Mouse (Mus musculus) embryonic fibroblast, embryonic 13.5 days (primary cell): Measurements from ENCODE around the gene Bnip2. TPM values are rescaled to one million over a fixed set of nuclear protein-coding genes. Genes with fewer than 3 reads are reported as not detected.
A peak's percentile ranks its signal among the peaks of the same experiment; 100 is the strongest.

Experiments used
- H3K27ac ChIP-seq: 2 replicates; pipeline ENCODE4 v1.5.1; 2012; ENCODE audit warnings: low read length, control low read depth, inconsistent platforms; ENCODE audit not compliant: insufficient read depth
- H3K4me1 ChIP-seq: 2 replicates; pipeline ENCODE4 v1.6.1; 2011; ENCODE audit warnings: low read length; ENCODE audit not compliant: control insufficient read depth, insufficient read depth
- H3K4me3 ChIP-seq: 2 replicates; pipeline ENCODE4 v1.5.1; 2011; ENCODE audit warnings: mild to moderate bottlenecking, control low read depth, low read length; ENCODE audit not compliant: insufficient read depth
- CTCF ChIP-seq: IDR thresholded peaks from 2 replicates; pipeline ENCODE4 v1.5.1; 2011; ENCODE audit warnings: mild to moderate bottlenecking, control low read depth, low read length, moderate library complexity, borderline replicate concordance; ENCODE audit not compliant: insufficient read depth
- POLR2A ChIP-seq: IDR thresholded peaks from 2 replicates; pipeline ENCODE4 v1.6.1; 2011; ENCODE audit warnings: low read depth, mild to moderate bottlenecking, control low read depth, low read length, moderate library complexity
- polyA plus RNA-seq: library from polyadenylated mRNA; stranded (reverse); fragments of >200 nt; gene quantifications from 2 replicates; pipeline ENCODE4 v1.2.4, GENCODE M21; 2011; ENCODE audit warnings: low read depth; ENCODE audit not compliant: missing spikeins, insufficient read length

The Bnip2 gene
- polyA plus RNA-seq, 1 experiment: 184 TPM

DNA sequence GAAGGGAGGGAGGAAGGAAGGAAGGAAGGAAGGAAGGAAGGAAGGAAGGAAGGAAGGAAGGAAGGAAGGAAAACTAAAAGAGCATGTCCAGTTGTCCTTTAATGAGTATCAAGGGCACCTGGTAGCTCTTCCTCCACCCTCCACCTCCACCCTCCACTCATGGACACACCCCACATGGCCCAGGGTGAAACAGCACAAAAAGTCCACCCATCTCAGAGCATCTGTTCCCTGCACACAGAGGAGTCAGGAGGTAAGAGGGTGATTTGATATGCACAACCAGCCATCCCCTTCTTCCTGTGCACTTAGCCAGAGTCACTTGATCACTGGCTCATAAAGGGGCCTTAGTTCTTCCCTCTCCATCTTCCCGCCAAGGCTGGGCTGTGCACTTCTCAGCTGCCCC is 53.7 kb downstream of the Bnip2 start:
- H3K4me3 ChIP-seq: no peak overlapping the region

DNA sequence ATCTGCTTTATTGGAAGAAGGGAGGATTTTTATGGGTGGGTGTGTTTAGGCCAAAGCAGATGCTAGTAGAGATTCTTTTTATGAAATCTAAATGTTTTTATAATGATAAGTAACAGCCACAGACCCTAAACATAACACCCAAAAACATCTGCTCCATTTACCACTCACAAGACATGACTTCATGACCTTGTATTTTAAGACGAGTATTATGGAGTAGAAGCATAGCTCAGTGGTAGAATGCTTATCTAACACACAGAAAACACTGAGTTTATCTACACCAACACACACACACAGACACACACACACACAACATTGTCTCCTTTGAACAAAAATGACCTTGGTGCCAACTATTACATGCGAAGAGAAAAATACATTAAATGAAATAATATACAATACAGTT is 55.6 kb downstream of the Bnip2 start:
- no peak overlapping the region for H3K4me3 ChIP-seq
- H3K4me1 ChIP-seq: peaks cover 11% of the 10 kb centered on the region
- TF ChIP-seq CTCF (no peak), POLR2A (no peak)
- no peak overlapping the region for H3K27ac ChIP-seq

More for the DNA sequence above, 53.7 kb downstream of the Bnip2 start:
- TF ChIP-seq POLR2A (no peak), CTCF (no peak)
- H3K27ac ChIP-seq: no peak overlapping the region
- peaks cover 4% of the 10 kb centered on the region; the same call in 1 of the 2 replicates for H3K4me1 ChIP-seq

DNA sequence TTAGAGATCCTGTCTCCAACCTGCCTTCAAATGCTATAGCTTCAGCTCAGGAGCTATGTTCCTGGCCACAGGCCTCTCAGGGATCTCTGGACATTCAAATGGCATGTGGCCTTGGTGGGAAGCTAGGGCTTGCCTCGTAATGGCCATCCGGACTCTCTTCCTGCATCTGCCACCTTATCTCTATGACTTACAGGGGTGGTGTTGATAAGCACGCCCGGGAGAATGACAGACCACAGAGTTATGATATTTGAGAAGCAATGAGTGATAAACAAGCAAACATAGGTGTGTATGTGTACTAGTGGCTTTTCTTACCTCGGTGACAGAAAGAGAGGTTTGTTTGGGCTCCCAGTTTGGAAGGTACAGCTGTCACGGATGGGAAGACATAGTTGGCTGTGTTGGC is 57.0 kb downstream of the Bnip2 start:
- Histone ChIP-seq H3K4me3 (no peak overlapping the region), H3K27ac (no peak overlapping the region), H3K4me1 (peaks cover 11% of the 10 kb centered on the region)
- TF ChIP-seq CTCF (no peak), POLR2A (no peak)

DNA sequence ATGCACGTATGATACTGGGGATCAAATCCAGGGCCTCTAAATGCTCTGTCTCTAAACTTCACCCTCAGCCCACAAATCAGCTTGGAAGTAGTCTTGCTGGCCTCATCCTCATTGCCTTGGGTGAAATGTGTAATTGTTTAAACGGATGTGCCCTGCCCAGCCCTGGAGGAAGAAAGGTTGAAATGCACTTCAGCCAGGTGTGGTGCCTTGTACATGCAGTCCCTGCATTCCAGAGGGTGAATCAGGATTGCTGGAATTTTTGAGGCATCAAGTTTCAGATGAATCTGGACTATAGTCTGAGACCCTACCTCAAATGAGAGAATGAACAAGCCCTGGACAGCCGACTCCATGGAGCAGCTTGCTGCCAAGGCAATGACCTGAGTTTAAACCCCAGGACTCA is 58.6 kb downstream of the Bnip2 start:
- no peak overlapping the region for H3K4me3 ChIP-seq
- H3K4me1 ChIP-seq: peaks cover 11% of the 10 kb centered on the region
- H3K27ac ChIP-seq: no peak overlapping the region
- TF ChIP-seq CTCF (no peak), POLR2A (no peak)

DNA sequence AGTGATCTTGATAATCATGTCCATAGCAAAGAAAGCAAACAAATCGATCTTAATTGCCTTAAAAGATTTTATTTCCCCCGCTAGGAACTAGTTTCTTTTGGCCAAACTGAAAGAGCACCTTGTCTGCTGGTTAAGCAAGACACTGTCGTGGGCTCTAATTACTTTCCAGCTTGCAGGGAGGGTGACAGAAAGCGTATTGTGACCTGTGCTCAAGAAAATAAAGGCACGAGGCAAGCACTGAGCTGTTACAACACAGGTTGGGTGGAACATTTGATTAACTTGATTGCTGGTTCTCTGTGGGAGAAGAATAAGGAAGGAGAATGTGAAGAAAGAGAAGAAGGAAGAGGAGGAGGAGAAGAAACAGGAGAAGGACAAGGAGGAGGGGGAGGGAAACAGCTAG is 59.0 kb downstream of the Bnip2 start:
- TF ChIP-seq CTCF (no peak), POLR2A (no peak)
- H3K4me1 ChIP-seq: peaks cover 11% of the 10 kb centered on the region
- H3K27ac ChIP-seq: no peak overlapping the region; the same call in 1 of the 2 replicates
- H3K4me3 ChIP-seq: no peak overlapping the region

DNA sequence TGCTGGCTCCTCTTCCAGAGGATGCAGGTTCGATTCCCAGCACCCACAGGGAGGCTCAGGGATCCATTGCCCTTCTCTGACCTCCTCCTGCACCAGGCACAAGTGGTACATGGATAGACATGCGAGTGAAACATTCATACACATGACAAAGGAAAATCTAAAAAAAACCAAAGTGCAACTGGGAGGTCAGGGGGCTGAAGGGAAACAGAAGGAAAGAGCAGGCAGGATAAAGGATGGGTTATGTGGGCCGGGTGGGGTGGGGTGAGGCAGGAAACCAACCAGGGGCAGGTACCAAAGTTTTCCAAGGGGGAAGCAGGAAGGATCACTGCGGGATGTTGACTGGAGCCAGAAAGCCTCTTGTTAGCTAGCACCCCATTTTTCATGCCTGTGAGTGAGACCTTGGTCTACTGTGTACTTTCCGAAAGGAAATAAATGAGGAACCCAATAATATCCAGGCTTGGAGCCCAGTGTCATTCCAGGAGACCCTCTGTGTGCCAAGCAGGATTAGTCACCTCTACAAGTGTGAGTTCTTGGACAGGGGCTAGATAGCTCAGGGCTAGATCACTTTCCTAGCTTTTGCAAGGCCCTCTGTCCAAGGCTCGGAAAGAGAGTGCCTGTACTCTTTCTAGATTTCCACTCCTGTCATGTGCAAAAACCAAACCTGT is 59.6 kb downstream of the Bnip2 start:
- Histone ChIP-seq H3K27ac (peak overlapping the region; percentile 70; the same call in 1 of the 2 replicates), H3K4me3 (no peak overlapping the region), H3K4me1 (peaks cover 14% of the 10 kb centered on the region)
- TF ChIP-seq CTCF (no peak), POLR2A (no peak)

DNA sequence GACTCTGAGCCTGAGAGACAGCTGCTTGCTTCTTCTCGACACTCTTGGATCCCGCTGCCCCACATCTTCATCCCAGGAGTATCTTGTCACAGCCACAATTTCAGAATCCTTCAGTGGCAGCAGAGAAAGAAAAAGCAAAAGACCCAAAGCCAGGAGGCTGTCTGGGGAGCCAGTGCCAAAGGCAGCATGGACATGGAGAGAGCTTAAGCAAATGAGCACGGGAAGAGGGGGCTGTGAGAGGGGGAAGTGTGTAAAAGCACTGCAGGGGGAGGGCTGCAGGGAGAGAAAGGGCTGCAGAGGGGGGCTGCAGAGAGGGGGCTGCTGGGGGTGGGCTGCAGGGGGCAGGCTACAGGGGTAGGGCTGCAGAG is 60.1 kb downstream of the Bnip2 start:
- peaks cover 15% of the 10 kb centered on the region for H3K4me1 ChIP-seq
- TF ChIP-seq CTCF (no peak), POLR2A (no peak)
- peak overlapping the region; percentile 70; the same call in 1 of the 2 replicates for H3K27ac ChIP-seq
- no peak overlapping the region for H3K4me3 ChIP-seq

DNA sequence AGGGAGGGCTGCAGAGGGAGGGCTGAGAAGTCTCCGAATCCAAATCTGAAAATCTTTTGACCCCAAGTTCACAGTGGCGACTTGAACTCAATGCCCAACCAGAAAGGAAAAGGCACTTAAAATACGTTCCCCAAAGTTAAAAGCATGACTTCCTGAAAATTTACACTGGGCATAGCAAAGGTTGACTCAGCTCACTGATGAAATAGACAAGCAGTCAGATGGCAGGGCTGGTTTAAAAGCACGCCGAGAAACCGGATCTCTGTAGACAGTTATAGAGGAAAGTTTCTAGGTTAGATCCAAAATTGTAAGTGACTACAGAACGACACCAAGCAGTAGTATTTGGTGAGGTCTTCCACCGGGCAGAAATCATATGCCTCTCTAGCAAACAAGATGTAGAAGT is 60.6 kb downstream of the Bnip2 start:
- TF ChIP-seq CTCF (no peak), POLR2A (no peak)
- Histone ChIP-seq H3K27ac (peak overlapping the region; percentile 46), H3K4me1 (peaks cover 15% of the 10 kb centered on the region), H3K4me3 (no peak overlapping the region)

DNA sequence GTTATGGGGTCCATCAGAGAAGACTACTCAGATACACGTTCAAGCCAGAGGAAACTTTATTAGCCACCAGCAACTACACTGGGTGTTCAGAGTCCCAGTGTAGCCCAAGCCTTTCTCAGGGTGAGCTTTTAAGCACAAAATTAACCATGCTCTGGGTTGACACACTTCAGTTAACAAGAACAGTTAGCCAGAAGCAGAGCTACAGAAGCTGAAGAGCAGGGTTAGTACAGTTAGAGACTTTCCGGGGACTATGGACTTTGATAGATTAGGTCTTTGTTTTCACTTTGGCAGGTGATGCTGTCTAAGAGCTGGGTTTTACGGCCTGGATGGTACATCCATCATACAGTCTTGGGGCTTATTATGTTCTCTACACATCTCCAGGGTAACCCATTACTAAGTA is 63.5 kb downstream of the Bnip2 start:
- Histone ChIP-seq H3K4me3 (no peak overlapping the region), H3K27ac (no peak overlapping the region), H3K4me1 (peaks cover 13% of the 10 kb centered on the region)
- TF ChIP-seq POLR2A (no peak), CTCF (no peak)

DNA sequence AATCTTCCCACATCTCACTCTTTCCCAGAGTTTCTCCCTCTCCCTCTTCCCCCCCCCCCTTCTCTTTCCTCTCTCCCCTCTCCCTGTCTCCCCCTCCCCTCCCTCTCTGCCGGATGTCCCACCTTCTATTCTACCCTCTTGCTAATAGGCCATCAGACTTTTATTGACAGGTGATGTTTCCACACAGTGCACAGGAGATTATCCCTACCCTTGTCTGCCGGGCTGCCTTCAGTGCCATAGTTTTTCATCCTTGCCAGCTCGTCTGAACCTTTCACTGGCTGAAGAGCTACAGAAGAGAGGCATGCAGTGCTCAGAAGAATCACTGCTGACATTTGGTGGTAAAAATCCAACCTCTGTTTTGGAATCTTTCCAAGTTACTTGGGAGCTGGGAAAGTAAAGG is 64.1 kb downstream of the Bnip2 start:
- Histone ChIP-seq H3K27ac (no peak overlapping the region), H3K4me1 (peaks cover 7% of the 10 kb centered on the region), H3K4me3 (no peak overlapping the region)
- no peak for TF ChIP-seq CTCF
- TF ChIP-seq POLR2A: no peak

Other genes with a start within 250 kb of the Bnip2 start
- not detected in 2 replicates for gene Foxb1, start 228.5 kb upstream of the Bnip2 start, polyA plus RNA-seq
- 80.0 and 114 TPM in 2 replicates for gene Gtf2a2, start 23.1 kb downstream of the Bnip2 start, polyA plus RNA-seq
- gene Gcnt3, start 48.6 kb downstream of the Bnip2 start, polyA plus RNA-seq: not detected in 2 replicates
- gene Fam81a, start 153.1 kb downstream of the Bnip2 start, polyA plus RNA-seq: 1.7 and 2.5 TPM in 2 replicates
- 43.6 TPM in 2 replicates for gene Myo1e, start 217.9 kb downstream of the Bnip2 start, polyA plus RNA-seq